Mouse (Mus musculus) heart, postnatal 0 days (tissue): ENCODE measurements around the gene Fam234b. TPM values are rescaled to one million over a fixed set of nuclear protein-coding genes. Genes with fewer than 3 reads are reported as not detected.

ENCODE experiments used
- ATAC-seq: fragments of 200-750 bp; cut with Nextera tagmentation; 2 replicates; pipeline ENCODE4 v1.8.0; 2017; ENCODE audit warnings: low read depth, moderate number of reproducible peaks, moderate library complexity; ENCODE audit not compliant: insufficient read depth
- DNase-seq: peaks from one replicate; pipeline ENCODE4 v3.0.0-alpha.2; 2016; ENCODE audit warnings: low spot score
- H3K27ac ChIP-seq: fragments of 300-500 bp; sonication (generic); 2 replicates; pipeline ENCODE4 v1.5.1; 2014; ENCODE audit warnings: low read depth, mild to moderate bottlenecking
- H3K27me3 ChIP-seq: fragments of 300-500 bp; sonication (generic); 2 replicates; pipeline ENCODE4 v1.6.1; 2014; ENCODE audit warnings: low read length, mixed read lengths; ENCODE audit not compliant: control insufficient read depth, insufficient read depth
- H3K36me3 ChIP-seq: fragments of 300-500 bp; sonication (generic); replicated peaks from 2 replicates; pipeline ENCODE4 v1.6.1; 2014; ENCODE audit warnings: low read length, mixed read lengths; ENCODE audit not compliant: control insufficient read depth, insufficient read depth
- H3K4me1 ChIP-seq: fragments of 300-500 bp; sonication (generic); 2 replicates; pipeline ENCODE4 v1.6.1; 2014; ENCODE audit warnings: antibody characterized with exemption; ENCODE audit not compliant: control insufficient read depth, insufficient read depth
- H3K4me2 ChIP-seq: fragments of 300-500 bp; sonication (generic); 2 replicates; pipeline ENCODE4 v1.6.1; 2014; ENCODE audit warnings: low read depth, mild to moderate bottlenecking, low read length, moderate library complexity
- H3K4me3 ChIP-seq: fragments of 300-500 bp; sonication (generic); 2 replicates; pipeline ENCODE4 v1.5.1; 2014; ENCODE audit warnings: low read depth, low read length
- H3K9ac ChIP-seq: fragments of 300-500 bp; sonication (generic); replicated peaks from 2 replicates; pipeline ENCODE4 v1.6.1; 2014; ENCODE audit warnings: low read depth, low read length, mixed read lengths
- H3K9me3 ChIP-seq: fragments of 300-500 bp; sonication (generic); replicated peaks from 2 replicates; pipeline ENCODE4 v1.6.1; 2016; ENCODE audit warnings: low read length; ENCODE audit not compliant: control insufficient read depth
- CTCF ChIP-seq: IDR thresholded peaks from 2 replicates; pipeline ENCODE4 v1.5.1; 2016; ENCODE audit warnings: antibody characterized with exemption, control low read depth, low read depth
- EP300 ChIP-seq: IDR thresholded peaks from 2 replicates; pipeline ENCODE4 v1.6.1; 2016; ENCODE audit warnings: antibody characterized with exemption, low read depth
- WGBS: fragments of 180-500 bp; shearing (Covaris S2); extraction: QIAGEN DNeasy Blood & Tissue Kit; methylation state at CpG from one replicate; pipeline ENCODE4 v1.1.7; 2014; 5-methylcytosine and 5-hydroxymethylcytosine counted together
- polyA plus RNA-seq: library from polyadenylated mRNA; unstranded; fragments of >200 nt; fragmentation: Nextera tagmentation; extraction: Ambion mirVana; gene quantifications from 2 replicates; pipeline ENCODE4 v1.2.1, GENCODE M21; 2015
- total RNA-seq: library from RNA; depleted of rRNA; stranded (reverse); fragments of >200 nt; gene quantifications from 2 replicates; pipeline ENCODE4 v1.2.3, GENCODE M21; 2014; ENCODE audit warnings: low replicate concordance

The Fam234b gene
- total and polyA plus RNA-seq, 2 experiments from 2014 or later, result 3.7 to 4.5 TPM

- Histone ChIP-seq H3K4me2 (peak overlapping the region; percentile 57), H3K27me3 (no peaks in the 10 kb centered on the region; the same call in 1 of the 2 replicates), H3K36me3 (no peaks in the 10 kb centered on the region), H3K4me3 (peak overlapping the region; percentile 24), H3K9me3 (0 out of 2 replicates have a peak, but pooled peaks cover 6% of the 10 kb centered on the region), H3K4me1 (peaks cover 19% of the 10 kb centered on the region; the same call in 1 of the 2 replicates), H3K9ac (peak overlapping the region; percentile 45), H3K27ac (peak overlapping the region; percentile 83)
- DNase-seq (peak; percentile 44), ATAC-seq (peak; percentile 32)
- WGBS, result 34% methylated on average over 24 of the region's 24 CpGs
- 0 out of 2 replicates have a peak, but pooled peaks have one; percentile 23 for TF ChIP-seq EP300
- no peak for TF ChIP-seq CTCF
These were observed 54.3 kb downstream of the Fam234b start for GRCm38 (mm10) chr6:135251849-135252727.

DNA sequence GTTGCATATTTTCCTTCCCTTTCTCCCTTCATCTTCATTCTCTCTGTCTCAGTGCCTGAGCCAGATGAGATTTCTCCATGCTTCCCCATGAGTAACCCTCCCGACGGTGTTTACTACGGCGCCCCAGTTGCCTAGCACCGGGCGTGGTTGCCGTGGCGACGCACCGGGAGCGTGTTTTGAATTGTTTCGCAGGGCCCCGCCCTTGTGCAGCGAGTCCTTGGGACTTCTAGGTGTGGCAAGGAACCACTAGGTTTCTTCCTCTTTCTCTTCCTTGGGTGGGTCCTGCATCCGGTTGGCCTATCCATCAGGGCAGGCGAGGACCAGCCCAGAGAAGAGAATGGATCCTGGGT is 54.9 kb downstream of the Fam234b start:
- H3K9ac ChIP-seq, result peak overlapping the region; percentile 45
- ATAC-seq (peak; percentile 79), DNase-seq (peak; percentile 68)
- H3K36me3 ChIP-seq, result no peaks in the 10 kb centered on the region
- H3K4me1 ChIP-seq, result peaks cover 19% of the 10 kb centered on the region; the same call in 1 of the 2 replicates
- no peaks in the 10 kb centered on the region; the same call in 1 of the 2 replicates for H3K27me3 ChIP-seq
- H3K9me3 ChIP-seq, result 0 out of 2 replicates have a peak, but pooled peaks cover 6% of the 10 kb centered on the region
- 7% methylated on average over 16 of the region's 16 CpGs for WGBS
- peak overlapping the region; percentile 24 for H3K4me3 ChIP-seq
- H3K4me2 ChIP-seq, result peak overlapping the region; percentile 57
- TF ChIP-seq CTCF (no peak), EP300 (no peak)
- H3K27ac ChIP-seq, result peak overlapping the region; percentile 83

- no peak within 1 kb of the TSS for H3K9ac ChIP-seq
- peaks cover 19% of the 10 kb centered on the region; the same call in 1 of the 2 replicates for H3K4me1 ChIP-seq
- H3K27me3 ChIP-seq, result no peaks in the 10 kb centered on the region; the same call in 1 of the 2 replicates
- TF ChIP-seq CTCF (no peak), EP300 (no peak)
- H3K36me3 ChIP-seq, result no peaks in the 10 kb centered on the region
- 0 out of 2 replicates have a peak, but pooled peaks cover 6% of the 10 kb centered on the region for H3K9me3 ChIP-seq
- 78% methylated on average over 7 of the region's 7 CpGs for WGBS
- H3K4me3 ChIP-seq, result no peak within 1 kb of the TSS
- ATAC-seq (no peak), DNase-seq (no peak)
- no peak within 1 kb of the TSS for H3K4me2 ChIP-seq
- H3K27ac ChIP-seq, result 0 out of 2 replicates have a peak within 1 kb of the TSS, but pooled peaks have one; percentile 16
These were observed 56.4 kb downstream of the Fam234b start, which contains the start of gene Gsg1 for GRCm38 (mm10) chr6:135254153-135254552. Gene Gsg1 (minus strand): TSS chr6:135254351.

DNA sequence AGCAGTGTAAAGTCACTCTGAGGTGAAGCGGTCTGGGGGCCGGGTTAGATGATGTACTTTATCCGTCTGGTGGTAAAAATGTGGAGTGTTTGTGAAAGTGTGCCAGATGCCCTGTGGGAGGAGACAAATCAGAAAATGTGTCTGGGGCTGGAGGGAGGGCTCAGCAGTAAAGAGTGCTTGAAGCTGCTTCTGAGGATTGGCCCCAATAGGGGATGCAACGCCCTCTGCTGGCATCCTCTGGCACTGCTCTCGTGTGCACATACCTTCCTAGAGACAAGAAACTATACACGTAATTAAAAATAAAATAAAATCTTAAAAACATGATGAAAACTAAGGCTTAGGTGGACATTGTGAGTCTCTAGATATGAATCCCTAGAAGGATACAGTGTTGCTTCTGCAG is 62.7 kb downstream of the Fam234b start:
- H3K4me1 ChIP-seq, result no peaks in the 10 kb centered on the region
- 0 out of 2 replicates have a peak, but pooled peaks cover 8% of the 10 kb centered on the region for H3K9me3 ChIP-seq
- ATAC-seq (no peak), DNase-seq (no peak)
- no peak overlapping the region for H3K4me3 ChIP-seq
- no peaks in the 10 kb centered on the region for H3K27me3 ChIP-seq
- no peak overlapping the region for H3K27ac ChIP-seq
- no peak overlapping the region for H3K4me2 ChIP-seq
- H3K9ac ChIP-seq, result no peak overlapping the region
- WGBS, result 81% methylated on average over 6 of the region's 6 CpGs
- TF ChIP-seq CTCF (no peak), EP300 (no peak)
- no peaks in the 10 kb centered on the region for H3K36me3 ChIP-seq

DNA sequence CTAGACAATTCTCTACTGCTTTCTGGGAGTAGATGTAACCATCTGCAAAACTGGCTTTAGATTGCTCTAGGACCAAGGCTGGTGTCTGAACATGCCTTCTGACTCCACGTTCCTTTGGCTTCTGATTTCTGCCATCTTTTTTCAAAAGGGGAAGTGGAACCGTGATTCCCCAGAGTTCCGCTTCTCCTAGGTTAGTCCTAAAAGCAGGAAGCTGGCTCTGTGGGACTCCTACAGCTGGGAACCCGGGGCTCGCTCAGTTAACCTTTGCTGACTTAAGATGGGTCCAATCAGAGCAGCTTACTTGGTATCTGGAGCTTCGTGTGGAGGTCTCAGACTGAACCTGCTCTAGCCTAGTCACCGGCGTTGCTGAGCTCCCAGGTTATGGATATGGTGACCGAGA is 63.3 kb downstream of the Fam234b start:
- Histone ChIP-seq H3K27ac (no peak overlapping the region), H3K4me3 (no peak overlapping the region), H3K4me1 (no peaks in the 10 kb centered on the region), H3K36me3 (no peaks in the 10 kb centered on the region), H3K9me3 (0 out of 2 replicates have a peak, but pooled peaks cover 3% of the 10 kb centered on the region), H3K27me3 (no peaks in the 10 kb centered on the region), H3K9ac (no peak overlapping the region), H3K4me2 (no peak overlapping the region)
- ATAC-seq, result no peak
- TF ChIP-seq EP300 (no peak), CTCF (no peak)
- 79% methylated on average over 9 of the region's 9 CpGs for WGBS
- DNase-seq, result no peak
